Mouse (Mus musculus): ENCODE measurements around the gene F5. TPM values are rescaled to one million over a fixed set of nuclear protein-coding genes. Genes with fewer than 3 reads are reported as not detected.

F5 gene
- total RNA-seq, 1 experiment from 2014 or later: 1.2 TPM

DNA sequence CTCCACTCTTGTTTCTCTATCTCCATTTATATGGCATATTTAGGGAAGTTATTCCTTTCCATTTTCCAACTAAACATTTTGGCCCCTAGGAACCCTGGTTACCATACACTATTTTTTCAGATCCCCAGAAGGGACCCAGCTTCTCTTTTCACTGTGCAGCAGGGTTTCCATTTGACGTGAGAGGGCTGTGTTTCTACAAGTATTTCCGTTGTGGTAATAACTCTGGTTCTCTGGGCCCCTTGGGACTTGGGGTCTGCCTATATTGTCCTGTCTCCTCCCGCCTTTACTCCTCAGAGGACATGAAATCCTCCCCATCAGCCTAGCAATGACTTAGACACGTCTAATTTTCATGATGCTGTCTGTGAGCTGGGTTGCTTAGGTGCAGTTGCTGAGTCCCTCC is 12.2 kb upstream of the F5 start:
- ATAC-seq (replicated peaks in 1 of 2; ENCODE audit: insufficient read depth in 1 of 2, low FRiP score in 2 of 2, low TSS enrichment in 1 of 2, low read depth in 1 of 2, poor library complexity in 2 of 2, severe bottlenecking in 2 of 2): no peak

DNA sequence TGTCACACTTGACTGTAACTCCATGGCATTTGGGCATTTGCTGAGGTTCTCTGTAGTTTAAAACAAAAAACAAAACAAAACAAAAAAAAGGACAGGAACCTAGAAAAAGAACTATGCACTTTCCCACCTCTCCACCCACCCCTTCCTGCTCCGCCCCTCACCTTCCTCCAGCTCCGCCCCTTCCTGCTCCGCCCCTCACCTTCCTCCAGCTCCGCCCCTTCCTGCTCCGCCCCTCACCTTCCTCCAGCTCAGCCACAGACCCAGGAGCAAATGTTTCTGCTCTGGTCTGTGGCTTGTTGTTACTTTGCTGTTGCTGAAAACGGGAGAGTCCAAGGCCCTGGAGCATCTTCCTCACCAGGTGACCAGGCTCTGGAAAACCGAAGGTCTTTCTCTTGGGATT is 2.6 kb upstream of the F5 start:
- peak; percentile 37 to 47; a peak in 2 of 4 replicates for ATAC-seq (replicated peaks in 1 of 2; ENCODE audit: insufficient read depth in 1 of 2, low FRiP score in 2 of 2, low TSS enrichment in 1 of 2, low read depth in 1 of 2, poor library complexity in 2 of 2, severe bottlenecking in 2 of 2)

- ATAC-seq (replicated peaks in 1 of 2; ENCODE audit: insufficient read depth in 1 of 2, low FRiP score in 2 of 2, low TSS enrichment in 1 of 2, low read depth in 1 of 2, poor library complexity in 2 of 2, severe bottlenecking in 2 of 2): peak in 1 of 2 experiments; percentile 34; a peak in 1 of 4 replicates
Observed at GRCm38 (mm10) chr1:164152836-164153235, 1.2 kb downstream of the F5 start.

- ATAC-seq (replicated peaks in 1 of 2; ENCODE audit: insufficient read depth in 1 of 2, low FRiP score in 2 of 2, low TSS enrichment in 1 of 2, low read depth in 1 of 2, poor library complexity in 2 of 2, severe bottlenecking in 2 of 2): no peak
Observed at GRCm38 (mm10) chr1:164154983-164155382, 3.3 kb downstream of the F5 start.

- ATAC-seq (replicated peaks in 1 of 2; ENCODE audit: insufficient read depth in 1 of 2, low FRiP score in 2 of 2, low TSS enrichment in 1 of 2, low read depth in 1 of 2, poor library complexity in 2 of 2, severe bottlenecking in 2 of 2): no peak
Observed at GRCm38 (mm10) chr1:164158571-164158970, 6.9 kb downstream of the F5 start.

DNA sequence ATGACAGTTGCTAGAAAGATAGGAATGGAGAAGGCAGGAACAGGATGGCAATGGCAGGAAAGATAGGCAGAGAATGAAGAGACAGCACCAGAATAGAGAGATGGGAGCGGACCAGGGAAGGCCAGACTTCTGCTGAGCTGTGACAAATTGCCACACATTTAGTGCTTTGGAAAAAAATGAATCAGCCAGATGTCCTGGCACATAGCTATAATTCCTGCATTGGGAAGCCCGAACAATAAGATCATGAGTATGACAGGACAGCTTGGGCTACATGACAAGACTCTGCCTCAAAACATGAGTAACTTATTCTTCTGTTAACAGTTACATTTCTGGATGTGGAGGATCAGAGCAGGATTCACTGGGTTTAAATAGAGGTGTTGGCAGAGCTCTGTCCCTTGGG is 8.1 kb downstream of the F5 start:
- no peak for ATAC-seq (replicated peaks in 1 of 2; ENCODE audit: insufficient read depth in 1 of 2, low FRiP score in 2 of 2, low TSS enrichment in 1 of 2, low read depth in 1 of 2, poor library complexity in 2 of 2, severe bottlenecking in 2 of 2)

DNA sequence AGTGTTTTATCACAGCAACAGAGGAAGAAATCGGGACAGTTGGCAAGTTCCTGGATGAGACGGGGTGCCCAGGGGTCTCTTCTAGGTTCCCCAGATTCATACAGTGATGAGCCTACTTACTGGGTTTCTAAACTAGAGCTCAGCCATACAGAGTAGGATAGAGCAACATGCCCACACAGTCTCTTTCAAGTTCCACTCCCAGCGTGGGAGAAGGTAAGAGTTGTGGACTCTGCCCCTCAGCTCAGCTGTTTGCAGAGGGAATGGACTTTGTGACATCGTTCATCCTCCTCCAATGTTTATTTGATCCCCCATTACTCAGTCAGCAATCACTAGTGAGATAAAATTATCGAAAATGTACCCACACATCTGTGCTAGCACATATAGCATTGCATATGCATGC is 11.1 kb downstream of the F5 start:
- ATAC-seq (replicated peaks in 1 of 2; ENCODE audit: insufficient read depth in 1 of 2, low FRiP score in 2 of 2, low TSS enrichment in 1 of 2, low read depth in 1 of 2, poor library complexity in 2 of 2, severe bottlenecking in 2 of 2): no peak

GRCm38 (mm10) chr1:164168818-164169217 is 17.2 kb downstream of the F5 start:
- no peak for ATAC-seq (replicated peaks in 1 of 2; ENCODE audit: insufficient read depth in 1 of 2, low FRiP score in 2 of 2, low TSS enrichment in 1 of 2, low read depth in 1 of 2, poor library complexity in 2 of 2, severe bottlenecking in 2 of 2)

GRCm38 (mm10) chr1:164170434-164170833 is 18.8 kb downstream of the F5 start:
- peak in 1 of 2 experiments; percentile 45; a peak in 1 of 4 replicates for ATAC-seq (replicated peaks in 1 of 2; ENCODE audit: insufficient read depth in 1 of 2, low FRiP score in 2 of 2, low TSS enrichment in 1 of 2, low read depth in 1 of 2, poor library complexity in 2 of 2, severe bottlenecking in 2 of 2)

DNA sequence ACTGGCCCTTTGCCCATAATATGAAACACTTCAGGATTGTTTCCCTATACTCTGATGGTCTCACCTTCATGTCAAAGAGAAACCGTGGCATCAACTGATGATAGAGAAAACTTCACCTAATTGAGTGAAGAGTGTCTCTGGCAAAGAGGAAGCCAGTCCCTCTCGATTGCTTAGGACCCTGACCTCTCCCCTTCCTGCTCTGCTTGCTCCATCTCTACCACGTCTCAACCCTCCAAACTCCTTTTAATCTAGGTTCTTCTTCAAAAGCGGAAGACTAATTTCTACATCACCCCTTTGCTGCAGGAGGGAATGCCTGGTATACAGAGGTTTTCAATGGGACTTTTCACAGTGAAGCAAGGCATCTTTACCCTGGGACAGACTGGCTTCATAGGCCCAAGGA is 21.5 kb downstream of the F5 start:
- ATAC-seq (replicated peaks in 1 of 2; ENCODE audit: insufficient read depth in 1 of 2, low FRiP score in 2 of 2, low TSS enrichment in 1 of 2, low read depth in 1 of 2, poor library complexity in 2 of 2, severe bottlenecking in 2 of 2): peak in 1 of 2 experiments; percentile 82; a peak in 1 of 4 replicates

DNA sequence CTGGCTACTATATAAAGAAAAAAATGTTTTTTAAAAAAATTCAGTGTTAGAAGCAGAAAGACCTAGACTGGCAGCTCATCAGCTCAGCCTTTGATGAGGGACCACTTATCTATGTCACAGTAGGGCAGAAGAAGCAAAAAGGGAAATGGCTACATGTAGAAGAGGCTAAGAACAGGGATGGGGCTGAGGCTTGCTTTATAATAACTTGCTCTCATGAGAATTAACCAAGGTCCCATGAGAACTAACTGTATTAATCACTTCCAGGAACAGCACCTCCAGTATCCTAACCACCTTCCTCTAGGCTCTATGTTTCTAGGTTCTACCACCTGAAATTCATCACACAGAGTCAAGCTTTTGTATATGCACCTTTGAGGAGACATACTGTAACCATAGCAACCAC is 25.2 kb downstream of the F5 start:
- ATAC-seq (replicated peaks in 1 of 2; ENCODE audit: insufficient read depth in 1 of 2, low FRiP score in 2 of 2, low TSS enrichment in 1 of 2, low read depth in 1 of 2, poor library complexity in 2 of 2, severe bottlenecking in 2 of 2): no peak

DNA sequence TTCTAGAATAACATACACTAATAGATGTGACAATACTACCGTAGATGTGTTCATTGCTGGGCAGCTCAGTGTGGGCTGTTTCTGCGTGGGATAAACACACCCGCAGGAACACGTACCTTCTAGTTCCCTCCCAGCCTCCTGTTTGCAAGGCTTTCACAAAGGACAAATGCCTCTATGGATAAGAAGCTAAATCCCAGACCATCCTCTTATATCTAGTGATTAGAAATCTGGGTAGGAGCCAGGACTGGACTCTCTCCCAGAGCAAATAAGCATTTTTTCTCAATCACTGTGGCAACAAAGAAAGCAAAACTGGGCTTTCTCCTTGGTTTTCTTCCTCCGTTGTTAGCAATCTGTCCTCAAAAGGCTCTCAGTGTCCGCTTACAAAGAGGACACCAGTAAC is 26.8 kb downstream of the F5 start:
- ATAC-seq (replicated peaks in 1 of 2; ENCODE audit: insufficient read depth in 1 of 2, low FRiP score in 2 of 2, low TSS enrichment in 1 of 2, low read depth in 1 of 2, poor library complexity in 2 of 2, severe bottlenecking in 2 of 2): no peak

- ATAC-seq (replicated peaks in 1 of 2; ENCODE audit: insufficient read depth in 1 of 2, low FRiP score in 2 of 2, low TSS enrichment in 1 of 2, low read depth in 1 of 2, poor library complexity in 2 of 2, severe bottlenecking in 2 of 2): peak; percentile 88 to 90
Observed at GRCm38 (mm10) chr1:164184142-164184870, 32.7 kb downstream of the F5 start.

- no peak for ATAC-seq (replicated peaks in 1 of 2; ENCODE audit: insufficient read depth in 1 of 2, low FRiP score in 2 of 2, low TSS enrichment in 1 of 2, low read depth in 1 of 2, poor library complexity in 2 of 2, severe bottlenecking in 2 of 2)
Observed at GRCm38 (mm10) chr1:164184871-164185223, 33.2 kb downstream of the F5 start.

- ATAC-seq (replicated peaks in 1 of 2; ENCODE audit: insufficient read depth in 1 of 2, low FRiP score in 2 of 2, low TSS enrichment in 1 of 2, low read depth in 1 of 2, poor library complexity in 2 of 2, severe bottlenecking in 2 of 2): no peak
Observed at GRCm38 (mm10) chr1:164185316-164185715, 33.7 kb downstream of the F5 start.

GRCm38 (mm10) chr1:164187002-164187560 is 35.4 kb downstream of the F5 start:
- ATAC-seq (replicated peaks in 1 of 2; ENCODE audit: insufficient read depth in 1 of 2, low FRiP score in 2 of 2, low TSS enrichment in 1 of 2, low read depth in 1 of 2, poor library complexity in 2 of 2, severe bottlenecking in 2 of 2): no peak

DNA sequence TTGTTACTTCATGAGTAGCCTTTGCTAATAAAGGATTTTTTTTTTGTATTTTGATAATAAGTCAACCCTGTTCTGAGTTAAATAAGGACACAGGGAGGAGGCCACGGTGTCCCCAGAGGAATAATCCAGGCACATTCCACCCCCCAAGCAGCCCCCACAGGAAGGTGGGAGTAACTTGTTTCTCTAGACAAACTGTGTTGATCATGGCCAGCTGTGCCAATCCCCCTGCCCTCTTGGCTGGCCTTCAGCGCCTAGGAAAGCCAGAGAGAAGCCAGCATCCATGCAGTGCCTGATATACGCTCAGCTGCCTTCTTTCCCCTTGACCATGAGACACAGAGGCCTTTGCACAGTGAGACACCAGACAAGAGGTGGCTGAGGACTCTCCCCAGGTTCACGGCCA is 47.9 kb downstream of the F5 start:
- no peak for ATAC-seq (replicated peaks in 1 of 2; ENCODE audit: insufficient read depth in 1 of 2, low FRiP score in 2 of 2, low TSS enrichment in 1 of 2, low read depth in 1 of 2, poor library complexity in 2 of 2, severe bottlenecking in 2 of 2)

DNA sequence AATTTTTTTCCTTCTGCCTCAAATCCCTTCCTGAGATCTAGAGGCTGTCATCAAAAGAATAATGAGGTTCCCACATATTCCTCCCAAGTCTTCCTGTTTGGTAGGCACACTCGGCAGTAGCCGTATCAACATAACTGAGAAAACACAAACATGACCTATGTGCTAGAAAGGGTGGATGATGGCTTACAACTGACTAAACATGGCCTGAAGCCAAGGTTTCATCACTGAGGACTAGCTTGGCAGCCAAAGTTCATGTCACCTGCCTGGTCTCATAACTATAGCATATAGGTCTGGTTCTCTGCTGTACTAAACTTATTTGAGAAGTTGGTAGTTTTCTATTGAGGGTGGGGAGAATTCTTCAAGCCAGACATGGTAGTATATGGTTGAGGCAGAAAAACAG is 56.8 kb downstream of the F5 start:
- no peak for ATAC-seq (replicated peaks in 1 of 2; ENCODE audit: insufficient read depth in 1 of 2, low FRiP score in 2 of 2, low TSS enrichment in 1 of 2, low read depth in 1 of 2, poor library complexity in 2 of 2, severe bottlenecking in 2 of 2)

- ATAC-seq (replicated peaks in 1 of 2; ENCODE audit: insufficient read depth in 1 of 2, low FRiP score in 2 of 2, low TSS enrichment in 1 of 2, low read depth in 1 of 2, poor library complexity in 2 of 2, severe bottlenecking in 2 of 2): no peak
Observed at GRCm38 (mm10) chr1:164210899-164211298, 59.3 kb downstream of the F5 start.

Measured in hematopoietic stem cell, adult 5-6 weeks (primary cell).